Mouse (Mus musculus): ENCODE measurements around the gene Usf1.

Gene Usf1

DNA sequence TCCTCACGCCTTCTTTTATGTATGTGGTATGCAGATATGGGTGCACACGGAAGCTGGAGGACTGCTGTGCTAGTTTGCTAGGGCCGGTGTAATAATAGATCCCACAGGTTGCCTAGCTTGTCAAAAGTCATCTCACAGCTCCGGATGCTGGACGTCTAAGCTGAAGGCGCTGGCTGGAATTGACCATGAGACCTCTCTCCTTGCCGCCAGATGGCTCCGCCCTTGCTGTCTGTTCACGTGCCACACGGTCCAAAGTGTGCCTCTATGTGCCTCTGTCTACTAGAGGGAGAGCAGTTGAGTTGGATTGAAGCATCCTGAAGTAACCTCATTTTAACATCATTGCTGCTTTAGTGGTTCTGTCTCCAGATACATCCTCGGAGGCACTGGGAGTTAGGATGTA is 38.9 kb downstream of the Usf1 start:
- no peak for DNase-seq (ENCODE audit: inconsistent age in 2 of 2, low spot score in 1 of 2)

DNA sequence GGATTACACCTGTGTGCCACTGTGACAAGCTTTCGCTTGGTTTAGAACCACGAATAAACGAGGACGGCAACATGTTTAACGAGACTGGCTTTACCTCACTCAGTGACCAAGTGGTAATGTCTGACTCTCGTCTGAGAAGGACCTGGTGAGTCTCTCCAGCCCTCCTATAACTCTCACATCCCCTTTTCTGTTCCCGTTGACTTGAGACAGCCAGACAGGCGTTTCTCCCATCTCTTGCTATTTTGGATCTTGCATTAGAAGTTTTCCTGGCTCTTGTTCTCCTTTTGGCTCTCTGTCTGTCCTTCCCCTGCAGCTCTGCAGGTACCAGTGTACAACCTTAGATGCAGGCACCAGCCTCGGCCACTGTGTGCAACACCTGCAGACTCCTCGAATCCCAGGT is 39.9 kb downstream of the Usf1 start:
- no peak for DNase-seq (ENCODE audit: inconsistent age in 2 of 2, low spot score in 1 of 2)

DNA sequence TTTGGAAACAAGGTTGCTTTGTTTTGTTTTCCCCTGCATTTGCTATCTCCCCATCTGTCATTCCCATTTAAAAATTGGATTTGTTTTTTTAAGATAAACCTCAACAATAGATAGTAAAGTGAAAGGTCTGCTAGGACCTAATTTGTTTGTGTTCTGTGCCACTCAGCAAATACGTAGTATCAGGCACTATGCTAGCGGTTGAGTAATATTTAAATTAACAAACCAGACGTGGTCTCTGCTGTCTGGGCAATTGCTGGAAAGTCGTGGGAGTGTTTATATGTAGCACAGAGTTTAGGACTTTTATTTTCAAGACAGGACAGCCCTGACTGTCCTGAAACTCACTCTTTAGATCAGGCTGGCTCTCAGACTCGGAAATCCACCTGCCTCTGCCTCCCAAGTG is 41.4 kb downstream of the Usf1 start:
- DNase-seq (ENCODE audit: inconsistent age in 2 of 2, low spot score in 1 of 2): no peak

DNA sequence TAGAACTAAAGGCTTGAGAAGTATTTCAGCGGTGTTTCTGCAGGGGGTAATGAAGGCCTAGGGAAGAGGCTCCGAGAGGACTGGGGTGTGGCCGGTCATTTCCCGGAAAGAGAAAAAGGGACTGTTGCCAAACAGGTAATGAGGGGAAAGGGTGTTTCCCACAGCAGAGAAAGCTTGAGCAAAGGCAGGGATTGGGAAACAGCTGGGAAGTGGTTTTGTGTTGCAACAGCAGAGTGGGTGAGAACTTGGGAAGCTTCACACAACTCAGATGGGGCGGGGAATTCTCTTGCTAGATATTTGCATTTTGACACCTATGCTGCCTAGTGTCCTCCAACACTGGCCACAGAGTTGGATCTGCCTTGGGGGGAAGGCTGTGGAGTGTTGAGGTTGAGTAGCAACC is 41.8 kb downstream of the Usf1 start:
- DNase-seq (ENCODE audit: inconsistent age in 2 of 2, low spot score in 1 of 2): peak in 1 of 2 experiments; percentile 47

DNA sequence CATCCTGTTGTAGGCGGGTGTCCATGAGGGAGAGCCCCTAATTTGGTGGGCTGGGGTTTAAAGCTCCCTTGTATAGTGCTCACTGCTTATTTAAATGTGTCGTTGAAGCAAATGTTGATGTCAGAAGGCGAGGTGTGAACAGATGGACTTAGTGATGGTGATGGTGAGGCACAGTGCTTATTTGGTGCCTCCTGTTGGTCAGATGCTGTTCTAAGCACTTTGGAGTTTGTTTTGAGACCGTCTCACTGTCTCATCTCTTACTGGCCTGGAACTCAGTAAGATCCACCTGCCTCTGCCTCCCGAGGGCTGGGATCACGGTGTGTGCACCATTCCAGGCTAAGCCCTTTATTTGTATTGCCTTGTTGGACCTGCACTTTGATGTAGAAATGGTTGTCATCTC is 43.8 kb downstream of the Usf1 start:
- DNase-seq (ENCODE audit: inconsistent age in 2 of 2, low spot score in 1 of 2): no peak

DNA sequence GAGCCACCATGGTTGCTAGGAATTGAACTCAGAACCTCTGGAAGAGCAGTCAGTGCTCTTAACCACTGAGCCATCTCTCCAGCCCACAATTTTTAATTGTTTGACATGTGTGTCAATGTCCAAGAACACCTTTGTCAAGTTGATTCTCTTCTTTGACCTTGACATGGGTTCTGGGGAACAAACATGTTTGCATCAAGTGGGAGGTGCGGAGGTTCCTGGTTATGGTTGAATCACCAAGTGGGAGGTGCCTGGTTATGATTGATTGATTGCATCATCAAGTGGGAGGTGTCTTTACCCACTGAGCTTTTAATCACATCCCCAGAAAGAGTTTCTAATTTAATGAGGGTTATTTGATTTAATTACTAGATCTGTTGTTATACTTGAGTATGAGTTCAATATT is 46.5 kb downstream of the Usf1 start:
- DNase-seq (ENCODE audit: inconsistent age in 2 of 2, low spot score in 1 of 2): no peak

DNA sequence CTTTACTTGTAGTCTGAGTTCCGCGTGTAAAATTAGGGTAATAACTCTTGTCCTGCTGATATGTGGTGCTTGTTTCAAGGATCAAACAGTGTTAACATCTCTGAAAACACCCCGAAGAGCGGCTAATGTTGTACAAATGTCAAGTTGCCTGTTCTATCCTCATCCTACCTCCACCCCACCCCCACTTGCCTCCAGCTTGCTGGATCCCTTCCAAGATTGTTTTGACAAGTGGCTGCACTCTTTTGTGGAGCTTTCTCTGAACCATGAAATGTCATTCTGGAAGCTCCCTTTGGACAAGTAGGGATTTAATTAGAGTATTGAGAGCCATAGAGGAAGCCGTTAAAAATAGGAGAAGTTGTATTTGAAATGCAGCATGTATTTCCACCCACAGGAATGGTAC is 48.7 kb downstream of the Usf1 start:
- DNase-seq (ENCODE audit: inconsistent age in 2 of 2, low spot score in 1 of 2): no peak

DNA sequence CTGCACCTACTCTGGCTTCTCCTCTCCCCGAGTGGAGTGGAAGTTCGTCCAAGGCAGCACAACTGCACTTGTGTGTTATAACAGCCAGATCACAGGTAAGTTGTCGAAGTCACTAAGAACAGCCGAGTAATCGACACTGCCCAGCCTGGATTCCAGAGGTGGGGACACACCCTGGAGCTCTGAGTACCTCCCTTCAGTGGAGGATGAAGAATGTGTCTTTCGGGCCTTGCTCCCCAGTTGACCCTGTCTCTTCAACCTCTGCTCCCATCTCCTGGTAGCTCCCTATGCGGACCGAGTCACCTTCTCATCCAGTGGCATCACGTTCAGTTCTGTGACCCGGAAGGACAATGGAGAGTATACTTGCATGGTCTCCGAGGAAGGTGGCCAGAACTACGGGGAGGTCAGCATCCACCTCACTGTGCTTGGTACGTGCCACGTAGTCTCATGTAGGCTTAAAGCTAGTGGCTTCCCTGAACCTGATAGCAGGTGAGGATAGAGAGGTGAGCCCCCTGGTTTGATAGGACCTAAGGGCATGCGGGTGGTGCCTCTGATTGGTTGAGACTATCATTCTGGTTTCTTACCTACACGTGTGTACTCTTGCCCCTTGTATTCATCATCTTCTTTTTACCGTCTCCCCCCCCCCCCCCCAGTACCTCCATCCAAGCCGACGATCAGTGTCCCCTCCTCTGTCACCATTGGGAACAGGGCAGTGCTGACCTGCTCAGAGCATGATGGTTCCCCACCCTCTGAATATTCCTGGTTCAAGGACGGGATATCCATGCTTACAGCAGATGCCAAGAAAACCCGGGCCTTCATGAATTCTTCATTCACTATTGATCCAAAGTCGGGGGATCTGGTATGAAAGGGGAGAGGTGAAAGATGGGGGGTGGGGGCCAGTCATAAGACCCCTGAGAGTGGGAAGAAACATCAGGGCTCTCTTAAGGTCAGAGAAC is 49.7 kb downstream of the Usf1 start:
- DNase-seq (ENCODE audit: inconsistent age in 2 of 2, low spot score in 1 of 2): no peak

DNA sequence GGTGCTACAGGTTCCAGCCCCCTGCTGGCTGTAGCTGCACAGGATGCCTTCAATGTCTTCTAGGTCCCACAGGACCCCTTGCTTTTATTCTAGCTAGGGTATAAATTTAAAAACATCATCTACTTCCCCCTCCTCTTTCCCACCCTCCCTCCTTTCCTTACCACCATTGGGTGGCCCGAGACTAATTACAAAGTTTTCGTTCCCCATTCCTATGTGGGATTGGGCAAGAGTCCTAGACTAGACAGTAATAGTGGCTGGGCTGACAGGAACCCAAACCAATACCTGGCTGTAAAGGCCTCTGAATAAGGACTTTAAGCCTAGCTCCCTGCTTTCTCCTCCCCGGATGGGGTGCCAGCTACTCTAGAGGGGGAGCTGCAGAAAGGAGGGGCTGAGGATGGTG is 52.0 kb downstream of the Usf1 start:
- no peak for DNase-seq (ENCODE audit: inconsistent age in 2 of 2, low spot score in 1 of 2)

DNA sequence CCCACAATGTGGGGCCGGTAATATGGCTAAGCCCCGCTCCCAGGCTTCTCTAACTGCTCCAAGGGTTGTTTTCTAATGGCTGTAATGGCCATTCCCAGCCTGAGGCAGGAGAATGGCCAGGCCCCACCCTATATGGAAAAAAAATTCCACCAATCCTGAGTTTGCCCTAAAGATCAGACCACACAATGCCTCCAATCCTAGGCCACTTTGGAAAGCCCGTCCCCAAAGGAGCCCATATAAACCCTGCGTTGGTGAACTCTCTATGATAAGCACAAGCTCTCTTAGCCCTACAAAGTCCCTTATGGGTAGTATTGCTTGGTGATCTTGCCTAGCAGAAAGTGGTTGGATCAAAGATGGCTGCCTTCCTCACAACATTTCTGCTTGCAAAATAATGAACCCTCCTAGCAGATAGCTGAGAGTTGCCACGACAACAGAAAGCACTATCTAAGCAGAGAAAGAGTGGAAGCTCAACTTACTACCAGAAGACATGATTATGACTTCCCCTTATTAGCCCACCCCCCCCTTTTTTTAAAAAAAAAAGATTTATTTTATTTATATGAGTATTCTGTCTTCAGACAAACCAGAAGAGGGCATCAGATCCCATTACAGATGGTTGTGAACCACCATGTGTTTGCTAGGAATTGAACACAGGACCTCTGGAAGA is 54.8 kb downstream of the Usf1 start:
- DNase-seq (ENCODE audit: inconsistent age in 2 of 2, low spot score in 1 of 2): no peak

DNA sequence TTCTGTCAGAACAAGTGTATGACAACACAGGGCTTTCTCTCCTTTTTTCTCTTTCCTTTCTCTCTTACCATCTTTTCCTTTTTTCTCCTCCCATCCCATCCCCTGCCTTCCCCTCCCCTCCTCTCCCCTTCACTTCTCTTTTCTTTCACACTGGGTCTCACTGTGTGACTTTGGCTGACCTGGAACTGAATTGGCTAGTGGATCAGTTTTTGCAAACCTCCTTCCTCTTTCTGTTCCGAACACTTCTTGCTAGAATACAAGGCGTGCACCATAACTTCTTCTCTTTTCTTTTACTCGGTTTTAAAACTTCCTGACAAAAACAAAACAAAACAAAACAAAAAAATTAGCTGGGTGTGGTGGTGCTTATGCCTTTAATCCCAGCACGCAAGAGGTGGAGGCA is 55.5 kb downstream of the Usf1 start:
- no peak for DNase-seq (ENCODE audit: inconsistent age in 2 of 2, low spot score in 1 of 2)

Data from adrenal gland, adult (tissue).